Mouse (Mus musculus): ENCODE measurements around the gene Rps15a.

DNA sequence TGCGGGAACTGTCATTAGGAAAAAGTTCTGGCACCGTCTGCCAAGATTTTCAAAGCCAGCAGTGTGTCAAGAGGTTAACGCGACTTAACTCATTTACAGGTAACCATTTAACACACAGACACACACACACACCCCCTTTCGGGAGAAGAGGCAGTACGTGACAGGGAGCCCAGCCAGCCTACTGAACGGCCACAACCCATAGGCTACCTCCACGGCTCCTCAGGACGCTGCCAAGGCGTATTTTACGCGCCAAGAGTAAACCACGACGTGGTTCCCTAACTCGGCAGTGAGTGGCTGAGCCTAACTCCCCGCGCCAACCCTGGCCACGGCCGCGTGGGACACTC lies 483 bp downstream of the Rps15a start:
- TF ChIP-seq CTCF (IDR thresholded peaks at IDR 0.05; ENCODE audit: low read depth) (no peak), EP300 (IDR thresholded peaks at IDR 0.05; ENCODE audit: low read depth) (no peak)
